Mouse (Mus musculus) thymus, adult 2 months (tissue): ENCODE results near the gene Kif13a. TPM values are rescaled to one million over a fixed set of nuclear protein-coding genes. Genes with fewer than 3 reads are reported as not detected.

Experiments used
- DNase-seq: peaks from one replicate; pipeline ENCODE4 v3.0.0; 2021
- H3K27ac ChIP-seq: fragments of 200-500 bp; 2 replicates; pipeline ENCODE4 v1.5.1; 2012; ENCODE audit warnings: low read length, control low read depth; ENCODE audit not compliant: control insufficient read depth, insufficient read depth
- H3K27me3 ChIP-seq: fragments of 200-500 bp; 2 replicates; pipeline ENCODE4 v1.6.1; 2012; ENCODE audit warnings: mild to moderate bottlenecking, low read length, moderate library complexity, mixed read lengths; ENCODE audit not compliant: control insufficient read depth, insufficient read depth
- H3K36me3 ChIP-seq: fragments of 200-500 bp; 2 replicates; pipeline ENCODE4 v1.6.1; 2012; ENCODE audit warnings: mild to moderate bottlenecking, low read length, moderate library complexity; ENCODE audit not compliant: control insufficient read depth, insufficient read depth
- H3K4me1 ChIP-seq: fragments of 200-500 bp; replicated peaks from 2 replicates; pipeline ENCODE4 v1.6.1; 2012; ENCODE audit warnings: low read length; ENCODE audit not compliant: control insufficient read depth, insufficient read depth
- H3K4me3 ChIP-seq: fragments of 200-500 bp; 2 replicates; pipeline ENCODE4 v1.5.1; 2012; ENCODE audit warnings: mild to moderate bottlenecking, low read length, control low read depth, moderate library complexity; ENCODE audit not compliant: control insufficient read depth, insufficient read depth
- CTCF ChIP-seq: fragments of 200-500 bp; IDR thresholded peaks from 2 replicates; pipeline ENCODE4 v1.5.1; 2012; ENCODE audit warnings: mild to moderate bottlenecking, control low read depth, low read length, moderate library complexity, borderline replicate concordance; ENCODE audit not compliant: control insufficient read depth, poor library complexity, insufficient read depth; ENCODE audit errors: extremely low read depth
- POLR2A ChIP-seq: fragments of 200-500 bp; IDR thresholded peaks from 2 replicates; pipeline ENCODE4 v1.6.1; 2012; ENCODE audit warnings: mild to moderate bottlenecking, low read length, control low read depth, moderate library complexity; ENCODE audit not compliant: control insufficient read depth, poor library complexity, insufficient read depth; ENCODE audit errors: extremely low read depth
- WGBS: fragments of 180-500 bp; shearing (Covaris S2); methylation state at CpG from one replicate; pipeline ENCODE4 v1.1.7; 2018; 5-methylcytosine and 5-hydroxymethylcytosine counted together
- polyA plus RNA-seq: library from polyadenylated mRNA; depleted of rRNA; stranded (reverse); fragments of >200 nt; gene quantifications from 2 replicates; pipeline ENCODE4 v1.2.3, GENCODE M21; 2012

The Kif13a gene
- polyA plus RNA-seq, 1 experiment = 6.4 TPM

- Histone ChIP-seq H3K4me1 (0 out of 2 replicates have a peak, but pooled peaks cover 3% of the 10 kb centered on the region), H3K36me3 (no peaks in the 10 kb centered on the region), H3K27ac (no peak overlapping the region), H3K4me3 (no peak overlapping the region), H3K27me3 (no peaks in the 10 kb centered on the region)
- no peak for DNase-seq
- no peak for TF ChIP-seq CTCF
- TF ChIP-seq POLR2A = no peak
- WGBS = 80% methylated on average over 3 of the region's 3 CpGs
These were observed 19.7 kb downstream of the Kif13a start for GRCm38 (mm10) chr13:46909946-46910345.

DNA sequence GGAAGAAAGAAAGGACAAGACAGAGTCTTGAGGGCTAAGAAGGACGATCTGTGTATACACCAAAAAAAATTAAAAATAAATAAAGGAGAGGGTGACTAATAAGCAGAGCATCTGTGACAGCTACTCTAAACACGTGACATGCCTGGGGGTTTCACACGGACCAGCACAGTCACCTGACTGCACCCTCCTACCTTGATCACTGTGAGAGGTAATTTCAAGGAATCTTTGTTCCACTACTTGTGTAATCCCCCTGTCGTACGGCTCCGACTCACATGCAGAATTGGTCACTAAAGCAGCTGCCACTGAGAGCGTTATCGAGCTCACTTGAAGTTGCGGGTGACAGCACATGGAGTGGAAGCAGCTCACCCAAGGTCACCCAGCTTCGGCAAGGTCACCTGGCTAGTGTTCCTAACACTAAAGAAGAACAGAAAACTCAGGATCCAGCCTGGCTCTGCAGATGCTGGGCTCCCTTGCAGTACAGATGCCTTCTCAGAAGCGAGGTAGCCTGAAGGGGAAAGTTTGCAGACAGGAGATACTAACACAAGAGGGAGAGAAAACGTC lies 20.6 kb downstream of the Kif13a start:
- Histone ChIP-seq H3K4me3 (no peak overlapping the region), H3K4me1 (0 out of 2 replicates have a peak, but pooled peaks cover 3% of the 10 kb centered on the region), H3K27ac (no peak overlapping the region), H3K36me3 (no peaks in the 10 kb centered on the region), H3K27me3 (no peaks in the 10 kb centered on the region)
- TF ChIP-seq POLR2A = no peak
- TF ChIP-seq CTCF = no peak
- DNase-seq = no peak
- WGBS = 93% methylated on average over 12 of the region's 12 CpGs

GRCm38 (mm10) chr13:46908387-46908786 lies 21.3 kb downstream of the Kif13a start:
- DNase-seq = no peak
- Histone ChIP-seq H3K27ac (no peak overlapping the region), H3K27me3 (no peaks in the 10 kb centered on the region), H3K4me3 (no peak overlapping the region), H3K36me3 (no peaks in the 10 kb centered on the region), H3K4me1 (0 out of 2 replicates have a peak, but pooled peaks cover 3% of the 10 kb centered on the region)
- 84% methylated on average over 2 of the region's 2 CpGs for WGBS
- no peak for TF ChIP-seq CTCF
- no peak for TF ChIP-seq POLR2A

GRCm38 (mm10) chr13:46907861-46908260 lies 21.8 kb downstream of the Kif13a start:
- Histone ChIP-seq H3K27ac (no peak overlapping the region), H3K36me3 (no peaks in the 10 kb centered on the region), H3K4me3 (no peak overlapping the region), H3K4me1 (0 out of 2 replicates have a peak, but pooled peaks cover 3% of the 10 kb centered on the region), H3K27me3 (no peaks in the 10 kb centered on the region)
- DNase-seq = no peak
- 97% methylated on average over 10 of the region's 10 CpGs for WGBS
- TF ChIP-seq CTCF (no peak), POLR2A (no peak)

DNA sequence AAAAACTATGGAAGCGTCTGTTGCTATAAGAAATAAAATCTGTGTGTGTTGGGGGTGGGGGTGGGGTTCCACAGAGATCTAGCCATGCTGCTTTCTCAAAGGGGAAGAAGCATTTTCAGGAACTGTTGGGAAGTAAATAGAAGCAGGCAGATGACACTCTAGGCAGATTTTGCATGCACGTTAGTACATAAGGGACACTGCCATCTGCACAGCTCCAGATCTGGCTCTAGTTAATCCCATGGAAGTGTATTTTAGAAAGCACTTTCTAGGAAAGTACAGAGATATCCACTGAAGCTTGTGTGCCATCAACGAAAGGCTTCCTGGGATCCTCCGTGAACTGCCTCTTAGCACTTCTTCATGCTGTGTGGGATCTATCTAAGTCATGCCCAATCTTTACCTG lies 22.6 kb downstream of the Kif13a start:
- H3K4me3 ChIP-seq = no peak overlapping the region
- H3K27me3 ChIP-seq = no peaks in the 10 kb centered on the region
- no peak for DNase-seq
- 0 out of 2 replicates have a peak, but pooled peaks cover 3% of the 10 kb centered on the region for H3K4me1 ChIP-seq
- H3K36me3 ChIP-seq = no peaks in the 10 kb centered on the region
- TF ChIP-seq CTCF = no peak
- no peak for TF ChIP-seq POLR2A
- 97% methylated on average over 4 of the region's 4 CpGs for WGBS
- H3K27ac ChIP-seq = no peak overlapping the region

GRCm38 (mm10) chr13:46905971-46906370 lies 23.7 kb downstream of the Kif13a start:
- no peak for TF ChIP-seq POLR2A
- no peak for TF ChIP-seq CTCF
- 0 out of 2 replicates have a peak, but pooled peaks cover 3% of the 10 kb centered on the region for H3K4me1 ChIP-seq
- no peaks in the 10 kb centered on the region for H3K36me3 ChIP-seq
- H3K4me3 ChIP-seq = no peak overlapping the region
- no peak overlapping the region for H3K27ac ChIP-seq
- WGBS = 84% methylated on average over 5 of the region's 5 CpGs
- H3K27me3 ChIP-seq = no peaks in the 10 kb centered on the region
- DNase-seq = no peak

- H3K36me3 ChIP-seq = no peaks in the 10 kb centered on the region
- no peak overlapping the region for H3K4me3 ChIP-seq
- WGBS = 30% methylated on average over 14 of the region's 14 CpGs
- H3K4me1 ChIP-seq = 0 out of 2 replicates have a peak, but pooled peaks cover 3% of the 10 kb centered on the region
- DNase-seq = no peak
- H3K27me3 ChIP-seq = no peaks in the 10 kb centered on the region
- TF ChIP-seq POLR2A = no peak
- TF ChIP-seq CTCF = no peak
- no peak overlapping the region for H3K27ac ChIP-seq
These were observed 24.6 kb downstream of the Kif13a start for GRCm38 (mm10) chr13:46904982-46905621.
